Mouse (Mus musculus): Measurements from ENCODE around the gene Egfl7.

DNA sequence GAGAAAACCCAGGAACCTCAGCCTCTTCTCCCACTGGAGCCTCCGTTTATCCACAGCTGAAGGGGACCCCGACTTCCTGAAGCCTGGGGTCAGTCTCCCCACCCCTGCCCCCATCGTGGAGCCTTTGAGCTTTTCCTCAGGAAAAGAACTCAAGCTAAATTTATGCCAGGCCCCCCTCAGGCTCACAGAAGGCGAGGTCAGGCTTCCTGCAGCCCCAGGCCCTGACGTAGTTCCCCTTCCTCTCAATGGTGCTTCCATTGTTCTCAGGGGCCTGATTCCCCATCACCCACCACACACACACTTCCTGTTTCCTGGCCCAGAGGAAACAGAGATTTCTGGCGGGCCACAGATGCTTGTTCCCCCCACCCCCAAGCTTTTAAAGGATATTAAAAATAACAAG, 1.4 kb upstream of the Egfl7 start:
- TF ChIP-seq CTCF (IDR thresholded peaks at IDR 0.05; ENCODE audit: borderline replicate concordance, control insufficient read depth, extremely low read depth, insufficient read depth, low read length, poor library complexity) (no peak), POLR2A (IDR thresholded peaks at IDR 0.05; ENCODE audit: control insufficient read depth, extremely low read depth, insufficient read depth, low read length, poor library complexity) (no peak)

Data from thymus, adult 2 months (tissue).